Mouse (Mus musculus): ENCODE results near the gene Parp3.
A peak's percentile ranks its signal among the peaks of the same experiment; 100 is the strongest.

The Parp3 gene

DNA sequence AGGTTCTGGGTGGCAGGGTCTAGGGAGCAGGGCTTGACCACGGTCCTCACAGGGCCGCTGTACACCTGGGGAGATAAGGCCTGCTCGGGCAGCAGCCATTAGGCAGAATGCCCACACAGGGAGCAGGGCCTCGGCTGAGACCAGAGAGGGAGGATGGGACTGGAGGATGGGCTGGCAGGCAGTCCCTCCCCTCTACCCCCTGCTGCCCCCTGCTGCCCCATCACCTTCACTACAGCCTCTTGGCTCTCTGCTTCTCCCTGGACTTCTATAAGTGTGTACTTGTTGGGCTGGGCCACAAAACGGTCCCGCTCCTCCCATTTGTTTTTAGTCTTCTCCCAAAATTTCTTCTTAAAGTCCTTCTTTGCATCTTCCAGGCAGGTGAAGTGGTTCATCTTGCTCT lies 2.3 kb downstream of the Parp3 start:
- DNase-seq, result peak; percentile 71

DNA sequence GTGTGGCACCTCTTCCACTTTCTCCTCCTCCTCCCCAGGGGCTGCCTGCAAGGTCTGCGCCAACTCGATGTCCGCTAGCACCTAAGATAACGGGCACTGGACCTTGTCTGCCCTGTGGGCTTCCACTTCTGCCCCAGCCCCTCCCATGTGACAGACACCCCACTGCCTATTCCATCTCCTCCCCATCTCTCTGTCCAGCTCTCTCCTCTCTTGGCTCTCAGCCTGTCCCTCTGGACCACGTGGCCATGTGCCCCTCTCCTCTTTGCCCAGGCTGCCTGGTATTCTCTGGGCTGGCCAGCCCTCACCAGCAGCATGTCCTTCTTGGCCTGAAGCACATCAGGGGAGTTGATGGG lies 3.0 kb downstream of the Parp3 start:
- no peak for DNase-seq

GRCm38 (mm10) chr9:106473081-106473752 lies 3.5 kb downstream of the Parp3 start:
- peak; percentile 42 for DNase-seq

- no peak for DNase-seq
Measured at GRCm38 (mm10) chr9:106472321-106472720, 4.4 kb downstream of the Parp3 start.

DNA sequence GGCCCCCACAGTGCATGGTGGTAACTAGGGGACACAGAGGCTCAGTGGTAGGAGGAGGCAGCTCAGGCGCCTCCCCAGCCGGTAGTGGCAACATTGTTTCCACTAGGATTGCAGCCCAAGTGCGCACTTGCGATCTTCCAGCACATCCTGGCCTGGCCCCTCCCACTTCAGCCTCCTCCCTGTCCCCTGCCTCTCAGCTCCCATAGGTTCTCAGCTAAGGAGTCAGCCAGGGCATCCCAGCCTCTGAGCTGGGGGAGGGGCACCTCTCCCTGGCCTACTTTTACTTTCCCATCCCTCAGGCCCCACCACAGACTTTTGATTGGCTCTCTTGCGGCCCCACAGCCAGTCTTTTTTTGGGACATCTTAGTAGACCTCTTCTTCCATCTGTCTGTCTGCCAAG lies 4.9 kb downstream of the Parp3 start:
- peak; percentile 60 for DNase-seq

- DNase-seq, result no peak
Measured at GRCm38 (mm10) chr9:106470991-106471750, 5.6 kb downstream of the Parp3 start.

GRCm38 (mm10) chr9:106469776-106470175 lies 7.0 kb downstream of the Parp3 start:
- DNase-seq, result no peak

DNA sequence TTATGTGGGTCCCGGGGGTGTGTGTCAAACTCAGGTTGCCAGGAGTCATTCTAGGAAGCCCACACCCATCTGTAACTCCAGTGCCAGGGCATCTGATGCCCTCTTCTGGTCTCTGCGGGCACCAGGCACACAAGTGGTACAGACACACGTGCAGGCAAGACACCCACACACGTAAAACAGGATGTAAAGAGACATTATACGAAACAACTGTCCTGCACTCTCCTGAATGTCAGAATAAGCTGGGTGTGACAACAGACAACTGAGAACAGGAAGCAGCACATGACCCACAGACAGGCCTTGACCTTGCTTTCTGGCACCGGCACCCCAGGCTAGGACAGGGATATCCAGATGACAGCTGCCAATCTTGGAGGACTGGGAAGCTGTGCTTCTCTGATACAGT lies 7.4 kb downstream of the Parp3 start:
- no peak for DNase-seq

GRCm38 (mm10) chr9:106467746-106468145 lies 9.0 kb downstream of the Parp3 start:
- no peak for DNase-seq

GRCm38 (mm10) chr9:106466721-106467120 lies 10.0 kb downstream of the Parp3 start:
- no peak for DNase-seq

DNA sequence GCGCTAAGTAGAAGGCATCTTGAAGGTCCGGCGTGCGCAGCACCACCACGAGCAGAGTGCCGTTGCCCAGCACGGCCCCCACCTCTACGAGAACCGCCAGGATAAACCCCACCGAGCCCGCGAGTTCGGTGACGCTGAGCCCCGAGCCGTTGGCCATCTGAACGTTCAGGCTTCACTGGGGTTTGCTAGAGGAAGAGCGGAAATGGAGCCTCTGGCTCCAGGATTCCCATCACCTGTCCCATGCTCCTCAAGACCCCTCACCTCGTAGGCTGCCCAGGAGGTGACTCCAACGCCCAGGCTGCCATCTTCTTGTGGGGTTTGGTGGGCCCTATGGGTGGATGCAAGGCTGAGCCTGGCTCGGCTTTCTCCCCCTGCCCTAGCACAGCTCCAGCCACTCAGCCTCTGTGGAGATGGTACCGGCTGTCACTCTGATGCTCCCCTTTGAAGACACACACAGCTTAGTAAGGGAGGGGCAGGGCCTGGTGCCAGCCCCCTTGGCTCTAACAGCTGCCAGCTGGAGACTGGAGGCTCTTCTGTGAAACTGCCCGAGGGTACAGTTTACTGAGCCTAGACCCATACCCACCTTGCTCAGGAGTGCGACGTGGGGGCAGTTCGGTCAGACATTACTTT lies 11.1 kb downstream of the Parp3 start, which contains the start of gene Gpr62:
Gpr62 (minus strand) TSS at position 368 of the 630 bp plus-strand sequence.
- no peak for DNase-seq

GRCm38 (mm10) chr9:106464751-106465541 lies 11.8 kb downstream of the Parp3 start:
- peak; percentile 67 for DNase-seq

- no peak for DNase-seq
Measured at GRCm38 (mm10) chr9:106463122-106464063, 13.4 kb downstream of the Parp3 start.

DNA sequence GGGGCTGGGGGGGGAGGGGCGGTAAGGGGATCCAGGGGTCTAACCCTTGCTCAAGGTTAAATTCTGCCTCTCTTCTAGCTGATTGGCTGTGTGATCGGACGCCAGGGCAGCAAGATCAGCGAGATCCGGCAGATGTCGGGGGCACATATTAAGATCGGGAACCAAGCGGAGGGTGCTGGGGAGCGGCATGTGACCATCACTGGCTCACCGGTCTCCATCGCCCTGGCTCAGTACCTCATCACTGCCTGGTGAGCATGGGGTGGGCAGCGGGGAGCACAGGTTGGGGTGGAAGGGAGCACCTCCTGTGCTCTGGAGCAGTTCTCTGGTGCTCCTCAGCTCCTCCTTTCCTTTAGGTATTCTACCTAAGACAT lies 14.3 kb downstream of the Parp3 start:
- no peak for DNase-seq

DNA sequence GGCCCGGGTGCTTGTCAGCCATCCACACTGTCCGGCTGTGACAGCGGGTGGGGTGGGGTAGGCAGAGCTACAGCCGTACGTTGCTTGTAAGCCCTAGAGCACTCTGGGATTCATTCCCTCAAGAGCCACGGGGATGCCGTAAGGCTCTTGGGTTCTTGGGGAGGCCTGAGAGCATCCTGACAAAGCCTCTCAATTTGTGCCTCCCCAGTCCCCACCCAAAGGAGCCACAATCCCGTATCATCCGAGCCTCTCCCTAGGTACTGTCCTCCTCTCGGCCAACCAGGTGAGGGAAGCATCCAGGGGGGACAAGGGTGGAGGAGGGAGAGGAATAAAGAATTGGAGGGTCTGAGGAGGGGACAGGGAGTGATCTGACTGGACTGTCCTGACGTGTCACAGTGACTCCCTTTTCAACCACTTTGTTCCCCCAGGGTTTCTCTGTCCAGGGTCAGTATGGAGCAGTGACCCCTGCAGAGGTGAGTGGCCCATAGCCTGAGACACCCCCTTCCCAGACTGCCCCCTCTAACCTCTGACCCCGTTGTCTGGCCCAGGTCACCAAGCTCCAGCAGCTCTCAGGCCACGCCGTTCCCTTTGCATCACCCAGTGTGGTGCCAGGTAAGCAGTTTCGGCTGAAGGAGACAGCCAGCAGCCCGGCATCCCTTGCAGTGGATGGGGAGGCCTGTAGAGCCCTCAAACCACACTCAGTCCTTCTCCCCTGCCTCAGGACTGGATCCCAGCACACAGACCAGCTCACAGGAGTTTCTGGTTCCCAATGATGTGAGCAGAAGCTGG lies 14.9 kb downstream of the Parp3 start:
- no peak for DNase-seq

- no peak for DNase-seq
Measured at GRCm38 (mm10) chr9:106461026-106461415, 15.7 kb downstream of the Parp3 start.

DNA sequence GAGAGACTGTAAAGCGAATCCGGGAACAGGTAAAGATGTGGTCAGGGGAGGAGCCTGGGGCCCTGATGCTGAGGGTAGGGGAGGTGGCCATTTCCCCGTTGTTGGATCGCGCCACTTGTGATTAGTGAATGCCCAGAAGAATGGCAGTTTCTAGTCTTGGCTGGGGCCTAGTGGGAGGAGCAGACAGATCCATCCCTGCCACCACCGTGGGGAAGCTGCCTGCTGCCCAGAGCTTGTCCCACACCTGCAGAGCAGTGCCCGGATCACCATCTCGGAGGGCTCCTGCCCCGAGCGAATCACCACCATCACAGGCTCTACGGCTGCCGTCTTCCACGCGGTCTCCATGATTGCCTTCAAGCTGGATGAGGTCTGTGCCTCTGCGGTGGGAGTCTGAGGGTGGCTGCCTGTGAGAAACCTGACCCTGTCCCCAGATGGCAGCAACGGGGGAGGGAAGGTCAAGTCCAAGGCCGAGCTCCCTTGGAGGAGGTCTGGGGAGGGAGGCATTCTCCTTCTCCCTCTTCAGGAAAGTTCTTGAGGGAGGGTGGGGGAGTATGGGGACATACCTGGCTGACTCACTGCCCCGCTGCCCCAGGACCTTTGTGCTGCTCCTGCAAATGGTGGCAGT lies 16.2 kb downstream of the Parp3 start:
- no peak for DNase-seq

- DNase-seq, result no peak
Measured at GRCm38 (mm10) chr9:106459946-106460345, 16.8 kb downstream of the Parp3 start.

- DNase-seq, result no peak
Measured at GRCm38 (mm10) chr9:106457920-106458319, 18.8 kb downstream of the Parp3 start.

GRCm38 (mm10) chr9:106457163-106457559 lies 19.6 kb downstream of the Parp3 start:
- DNase-seq, result no peak
